In genomic region chr15:27715331-27715730, GRCm38 (mm10) we compare ENCODE assay signal across 8 mouse cellular contexts. TPM values are rescaled to one million over a fixed set of nuclear protein-coding genes. Genes with fewer than 3 reads are reported as not detected.
DNase-seq lines count a peak whose midpoint lies in the region; ATAC-seq and TF ChIP-seq lines count a peak whose summit lies in the region.

No protein-coding gene starts in this region.

- peak overlapping the region; percentile 30; the same call in 1 of the 2 replicates for H3K9ac ChIP-seq in embryonic facial prominence, embryonic 14.5 days (ENCODE audit: low read depth, low read length)

- no peak overlapping the region for H3K4me3 ChIP-seq in gastrocnemius, adult 2 months
- no peak overlapping the region for H3K4me3 ChIP-seq in embryonic facial prominence, embryonic 14.5 days (ENCODE audit: low read depth, low read length)

- TF ChIP-seq CTCF in gastrocnemius, adult 2 months (IDR thresholded peaks at IDR 0.05), result peak; percentile 53

- no peak for DNase-seq in gastrocnemius, adult 2 months
- DNase-seq in gastrocnemius, postnatal 10 days, result no peak
- peak; percentile 41 for DNase-seq in urinary bladder, postnatal 14 days (ENCODE audit: low spot score)
- no peak for DNase-seq in urinary bladder, postnatal 25 days (ENCODE audit: low spot score)
- peak; percentile 28 for DNase-seq in embryonic facial prominence, embryonic 14.5 days (ENCODE audit: low spot score)
- DNase-seq in layer of hippocampus, adult 9-11 months, result peak; percentile 62
- DNase-seq in naive thymus-derived CD4-positive, alpha-beta T cell, adult 2 months (ENCODE audit: low read depth), result peak; percentile 86
- no peak for DNase-seq in ovary, postnatal 36 days (ENCODE audit: low spot score)

- H3K4me2 ChIP-seq in embryonic facial prominence, embryonic 14.5 days (ENCODE audit: low read depth, low read length), result no peak overlapping the region

- intact Hi-C loops in gastrocnemius, adult 2 months (cut with DNase I), result loop anchor here (5.0 kb wide), 1 partner anchor 58 kb away; no protein-coding TSS in a partner anchor

- no peaks in the 10 kb centered on the region for H3K27me3 ChIP-seq in embryonic facial prominence, embryonic 14.5 days (replicated peaks; ENCODE audit: control insufficient read depth, insufficient read depth, low read length)

- H3K4me1 ChIP-seq in embryonic facial prominence, embryonic 14.5 days (ENCODE audit: control insufficient read depth, insufficient read depth, low read length), result no peaks in the 10 kb centered on the region

- WGBS in embryonic facial prominence, embryonic 14.5 days, result 32% methylated on average over 3 of the region's 3 CpGs

- no peak overlapping the region for H3K27ac ChIP-seq in gastrocnemius, adult 2 months
- no peak overlapping the region for H3K27ac ChIP-seq in embryonic facial prominence, embryonic 14.5 days (replicated peaks; ENCODE audit: low read depth, low read length)

- no peaks in the 10 kb centered on the region for H3K36me3 ChIP-seq in embryonic facial prominence, embryonic 14.5 days (ENCODE audit: control insufficient read depth, insufficient read depth, low read length)

- ATAC-seq in embryonic facial prominence, embryonic 14.5 days (ENCODE audit: low read depth), result peak; percentile 70; the same call in 1 of the 2 replicates

- H3K9me3 ChIP-seq in embryonic facial prominence, embryonic 14.5 days (ENCODE audit: control insufficient read depth, low read length), result no peaks in the 10 kb centered on the region

RNA-seq across cellular contexts. Expression of gene Otulinl, which starts 34.0 kb away (rescaled TPM):
- under 1 TPM; 0.43 to 0.61 TPM for total RNA-seq in gastrocnemius, adult 2 months (2021)
- total RNA-seq in gastrocnemius, postnatal 10 days (2021), result 1 to 10 TPM; 2.3 to 3.6 TPM
- polyA plus RNA-seq in embryonic facial prominence, embryonic 14.5 days (2014; fragmentation: Nextera tagmentation; extraction: Ambion mirVana), result 20.1 and 23.5 TPM in 2 replicates

Comparison
In these comparisons a context has a peak if more than half of its experiments do, and no peak if none do; other contexts are left out.
1. DNase-seq: peak in urinary bladder, postnatal 14 days (single experiment), embryonic facial prominence, embryonic 14.5 days (single experiment), layer of hippocampus, adult 9-11 months (single experiment) and naive thymus-derived CD4-positive, alpha-beta T cell, adult 2 months (single experiment); none in gastrocnemius, adult 2 months (single experiment), gastrocnemius, postnatal 10 days (single experiment), urinary bladder, postnatal 25 days (single experiment) and ovary, postnatal 36 days (single experiment).